Mouse (Mus musculus): ENCODE results near the gene Lat. TPM values are rescaled to one million over a fixed set of nuclear protein-coding genes. Genes with fewer than 3 reads are reported as not detected.

Gene Lat
- polyA plus RNA-seq (2012; rRNA removed) = 1.6 and 3.5 TPM in 2 replicates

GRCm38 (mm10) chr7:126369393-126369792 is at the start of gene Lat:
TSS of gene Lat (minus strand) at chr7:126369570.

GRCm38 (mm10) chr7:126414725-126415124 is 45.4 kb upstream of the Lat start, which contains the start of gene Cd19:
TSS of gene Cd19 (minus strand) at chr7:126414889.

GRCm38 (mm10) chr7:126396298-126397119 is 27.1 kb upstream of the Lat start, which contains the start of gene Nfatc2ip:
TSS of gene Nfatc2ip (minus strand) at chr7:126396737.

GRCm38 (mm10) chr7:126377278-126378158 is 8.1 kb upstream of the Lat start, which contains the start of gene Spns1:
TSS of gene Spns1 (minus strand) at chr7:126377450.

Other genes with a start within 250 kb of the Lat start
- gene Xpo6, start 169.1 kb downstream of the Lat start, polyA plus RNA-seq (2012; rRNA removed) = 87.8 and 92.4 TPM in 2 replicates
- gene Sbk1, start 97.0 kb downstream of the Lat start, polyA plus RNA-seq (2012; rRNA removed) = 5.1 and 6.9 TPM in 2 replicates
- 64.7 and 73.1 TPM in 2 replicates for gene Spns1, start 7.9 kb upstream of the Lat start, polyA plus RNA-seq (2012; rRNA removed)
- gene Nfatc2ip, start 27.2 kb upstream of the Lat start, polyA plus RNA-seq (2012; rRNA removed) = 1.9 and 2.5 TPM in 2 replicates
- 0.05 and 0.10 TPM in 2 replicates for gene Cd19, start 45.3 kb upstream of the Lat start, polyA plus RNA-seq (2012; rRNA removed)
- 13.3 and 15.6 TPM in 2 replicates for gene Rabep2, start 59.2 kb upstream of the Lat start, polyA plus RNA-seq (2012; rRNA removed)
- 49.4 and 66.2 TPM in 2 replicates for gene Atp2a1, start 93.5 kb upstream of the Lat start, polyA plus RNA-seq (2012; rRNA removed)
- gene Sh2b1, start 105.9 kb upstream of the Lat start, polyA plus RNA-seq (2012; rRNA removed) = 28.7 and 30.8 TPM in 2 replicates
- 70.6 and 75.3 TPM in 2 replicates for gene Tufm, start 117.8 kb upstream of the Lat start, polyA plus RNA-seq (2012; rRNA removed)
- 134 and 161 TPM in 2 replicates for gene Atxn2l, start 133.9 kb upstream of the Lat start, polyA plus RNA-seq (2012; rRNA removed)
- gene Eif3c, start 196.8 kb upstream of the Lat start, polyA plus RNA-seq (2012; rRNA removed) = 57.5 and 61.4 TPM in 2 replicates
- 1.5 and 3.4 TPM in 2 replicates for gene Apobr, start 215.4 kb upstream of the Lat start, polyA plus RNA-seq (2012; rRNA removed)
- 36.6 and 38.8 TPM in 2 replicates for gene Cln3, start 216.2 kb upstream of the Lat start, polyA plus RNA-seq (2012; rRNA removed)
- 0.12 TPM in 1 of 2 replicates, not detected in the other for gene Il27, start 225.4 kb upstream of the Lat start, polyA plus RNA-seq (2012; rRNA removed)

Measured in stomach, adult 2 months (tissue).